Mouse (Mus musculus) lung, adult 10 weeks (tissue): Measurements from ENCODE around the gene Adsl. TPM values are rescaled to one million over a fixed set of nuclear protein-coding genes. Genes with fewer than 3 reads are reported as not detected.

Experiments
- polyA plus RNA-seq: library from polyadenylated mRNA; stranded (reverse); fragments of 350-450 nt; fragmentation: Illumina TruSeq; extraction: RNeasy Lipid Tissue Mini Kit (QIAGEN cat#74804); gene quantifications from one replicate; pipeline ENCODE4 v1.2.3, GENCODE M21; 2014; ENCODE audit warnings: low read depth, low replicate concordance; ENCODE audit not compliant: insufficient read depth

The Adsl gene
- 28.8 TPM for polyA plus RNA-seq

DNA sequence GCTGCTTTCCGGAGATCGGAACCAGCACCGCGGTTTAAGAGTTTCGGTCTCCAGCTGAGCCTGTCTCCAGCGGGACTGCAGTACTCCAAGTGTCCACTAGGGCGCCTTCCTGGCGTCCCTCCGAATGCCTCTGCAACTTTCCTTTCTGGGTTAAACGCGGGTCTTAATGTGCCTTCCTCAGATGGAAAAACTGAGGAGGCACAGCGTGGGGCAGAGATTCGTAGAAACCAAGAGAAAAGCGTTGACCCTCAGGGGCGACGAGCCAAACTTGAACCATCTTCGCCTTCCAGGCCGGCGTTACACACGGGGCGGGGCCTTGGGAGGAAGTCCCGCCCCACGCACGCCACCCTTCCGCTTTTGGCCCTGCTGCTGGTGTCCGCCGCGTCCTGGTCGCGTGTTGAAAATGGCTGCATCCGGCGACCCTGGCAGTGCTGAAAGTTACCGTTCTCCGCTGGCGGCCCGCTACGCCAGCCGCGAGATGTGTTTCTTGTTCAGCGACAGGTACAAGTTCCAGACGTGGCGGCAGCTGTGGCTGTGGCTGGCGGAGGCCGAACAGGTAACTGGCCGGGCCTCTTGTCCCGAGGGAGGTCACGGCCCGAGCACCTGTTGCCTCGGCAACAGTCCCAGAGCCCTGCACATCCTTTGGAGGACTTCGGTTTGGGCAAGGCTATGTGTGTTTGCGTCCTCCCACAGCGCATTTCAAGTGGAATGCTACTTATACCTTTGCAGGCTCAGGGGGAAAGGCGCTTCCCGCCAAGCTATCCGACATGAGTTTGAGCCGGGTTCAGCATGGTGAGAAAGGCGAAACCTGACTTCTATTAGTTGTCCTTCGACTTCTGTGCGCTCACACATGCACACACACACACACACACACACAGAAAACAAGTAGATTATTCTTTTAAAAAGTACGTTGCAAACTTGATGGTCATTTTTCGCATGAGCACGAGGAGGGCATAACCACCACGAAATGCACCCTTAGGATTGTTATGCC lies at the start of gene Adsl:
Adsl (plus strand) TSS at position 346 of the 991 bp plus-strand sequence.

DNA sequence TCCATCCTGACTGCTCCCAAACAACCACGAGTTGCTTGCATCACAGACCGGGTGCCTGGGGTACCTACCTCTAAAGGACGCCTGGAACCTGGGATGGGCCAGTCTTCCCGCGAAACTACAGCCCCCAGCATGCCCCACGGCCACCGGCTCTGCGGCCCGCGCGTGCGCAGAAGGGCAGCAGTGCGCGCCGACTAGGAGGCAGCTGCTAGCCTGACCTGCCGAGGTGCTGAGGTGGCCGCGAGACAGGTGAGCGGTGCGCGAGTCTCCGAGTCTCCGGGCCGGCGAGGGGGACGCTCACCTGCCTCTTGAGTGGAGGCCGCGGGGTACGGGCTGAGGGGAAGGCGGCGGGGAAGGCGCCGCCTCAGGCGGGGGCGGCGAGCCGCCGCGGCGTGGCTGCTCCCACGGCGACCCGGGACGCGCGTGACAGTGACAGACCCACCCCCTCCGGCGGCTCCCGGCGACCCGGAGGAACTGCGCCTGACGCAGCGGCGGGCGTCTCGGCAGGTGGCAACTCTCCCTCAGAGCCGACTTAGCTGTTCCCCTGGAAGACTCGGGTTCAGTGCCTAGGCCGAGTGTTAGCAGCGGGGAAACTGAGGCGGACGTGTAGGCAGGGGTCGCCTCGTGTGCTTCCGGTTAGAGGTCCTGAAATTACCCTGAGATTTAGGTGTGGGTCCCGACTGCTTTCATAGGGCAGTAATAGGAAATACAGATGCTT lies 29.5 kb downstream of the Adsl start, which contains the start of gene Sgsm3:
Sgsm3 (plus strand) TSS at position 146 of the 715 bp plus-strand sequence.

Other genes starting within 250 kb of the Adsl start
- 2.0 TPM for gene Tnrc6b, start 237.2 kb upstream of the Adsl start, polyA plus RNA-seq
- gene Sgsm3, start 29.3 kb downstream of the Adsl start, polyA plus RNA-seq = 22.9 TPM
- 9.0 TPM for gene Mrtfa, start 242.3 kb downstream of the Adsl start, polyA plus RNA-seq